Mouse (Mus musculus) stomach, postnatal 0 days (tissue): Measurements from ENCODE around the gene Ctdsp2.

Experiments used
- CTCF ChIP-seq: IDR thresholded peaks from 2 replicates; pipeline ENCODE4 v1.5.1; 2016; ENCODE audit warnings: antibody characterized with exemption, low read depth, mild to moderate bottlenecking, moderate library complexity
- EP300 ChIP-seq: optimal IDR thresholded peaks from 2 replicates; pipeline ENCODE3; 2016; ENCODE audit warnings: antibody characterized with exemption

DNA sequence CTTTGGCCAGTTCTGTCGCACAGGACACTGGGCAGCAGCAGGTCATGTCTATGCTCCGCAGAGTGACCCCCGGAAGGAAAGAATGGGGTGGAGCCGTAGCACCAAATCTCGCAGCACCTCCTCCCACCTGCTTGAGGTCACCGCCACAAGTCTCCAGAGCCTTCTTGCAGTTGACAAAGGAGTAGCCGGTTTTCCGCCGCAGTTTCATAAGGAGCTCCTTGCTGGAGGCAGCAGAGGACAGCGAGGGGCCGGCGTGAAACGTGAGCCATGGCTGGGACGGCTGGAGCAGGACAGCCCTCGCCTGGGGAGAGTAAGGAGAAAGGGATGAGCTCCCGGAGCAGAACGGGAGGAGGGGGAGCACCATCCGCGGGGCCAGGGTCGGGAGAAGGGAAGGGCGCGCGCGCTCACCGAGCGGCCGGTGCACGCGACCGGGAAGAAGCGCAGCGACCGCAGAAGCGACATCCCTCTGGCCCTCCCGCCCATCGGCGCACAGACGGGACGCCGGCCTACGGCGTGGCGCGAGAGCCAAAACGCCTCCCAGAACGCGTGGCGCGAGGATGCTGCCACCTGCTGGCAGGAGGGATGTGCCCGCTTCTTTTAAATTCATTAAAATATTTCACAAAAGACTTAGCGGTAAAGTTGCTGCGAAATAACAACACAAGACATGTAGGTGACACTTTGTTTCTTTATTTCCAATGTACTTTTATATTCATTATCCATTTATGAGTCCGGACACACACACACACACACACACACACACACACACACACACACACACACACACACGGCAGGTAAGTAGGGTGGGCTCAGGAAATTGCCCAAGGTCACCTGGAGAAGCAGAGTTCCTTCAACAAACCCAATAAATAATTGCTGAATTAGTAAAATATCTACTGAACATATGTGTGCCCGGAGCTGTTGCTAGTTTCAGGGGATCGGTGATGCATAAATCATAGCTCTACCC, 52.1 kb downstream of the Ctdsp2 start, which contains the start of gene Tsfm:
- TF ChIP-seq CTCF (peak; percentile 97), EP300 (no peak)
